Mouse (Mus musculus) ES-Bruce4 (cell line): ENCODE results near the gene Krtap16-1.

Experiments used
- CTCF ChIP-seq: IDR thresholded peaks from one replicate; pipeline ENCODE4 v1.8.1; 2011; ENCODE audit warnings: low read depth, low read length
- EP300 ChIP-seq: IDR thresholded peaks from 2 replicates; pipeline ENCODE4 v1.6.1; 2011; ENCODE audit warnings: low read depth, low read length; ENCODE audit not compliant: insufficient read depth
- POLR2A ChIP-seq: IDR thresholded peaks from one replicate; pipeline ENCODE4 v1.8.1; 2011; ENCODE audit warnings: low read length; ENCODE audit not compliant: insufficient read depth

DNA sequence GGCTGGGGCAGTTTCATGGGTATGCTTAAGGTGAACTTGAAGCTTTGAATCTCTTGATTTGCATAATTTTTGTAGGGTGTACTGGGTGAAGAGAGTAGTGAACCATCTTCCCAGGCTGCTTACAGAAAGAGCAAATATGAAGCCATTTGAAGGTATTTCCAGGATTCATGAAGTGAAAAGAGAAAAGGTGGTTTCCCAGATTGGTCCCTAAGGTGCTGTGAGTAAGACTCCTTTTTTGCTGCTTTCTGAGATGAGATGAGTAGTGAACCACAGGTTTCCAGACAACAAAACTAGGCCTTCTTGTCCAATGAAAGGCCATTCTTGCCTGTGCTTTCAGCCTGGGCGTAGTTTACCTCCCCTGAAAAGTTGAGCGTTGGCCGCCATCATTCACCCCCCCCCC lies 2.1 kb upstream of the Krtap16-1 start:
- no peak for TF ChIP-seq POLR2A
- TF ChIP-seq CTCF = no peak
- no peak for TF ChIP-seq EP300
